Mouse (Mus musculus) left cerebral cortex, postnatal 36 days (tissue): ENCODE results near the gene Plrg1. TPM values are rescaled to one million over a fixed set of nuclear protein-coding genes. Genes with fewer than 3 reads are reported as not detected.

Experiments used
- DNase-seq, 2 experiments: peaks; one replicate each; pipeline ENCODE4 v3.0.0; 2021 to 2022; ENCODE audit warnings: low spot score in 2 of 2, mixed read lengths in 1 of 2
- intact Hi-C: fragments of 180-260 bp; cut with DNase I; formaldehyde crosslinking; loops from one replicate; pipeline ENCODE4 v1.15.1; 2025
- total RNA-seq, 2 experiments: library from RNA; stranded (reverse); gene quantifications; 2 replicates each; pipeline ENCODE4 v1.2.3; 2021

The Plrg1 gene
- total RNA-seq, 2 experiments from 2014 or later, result 39.4 to 39.7 TPM

DNA sequence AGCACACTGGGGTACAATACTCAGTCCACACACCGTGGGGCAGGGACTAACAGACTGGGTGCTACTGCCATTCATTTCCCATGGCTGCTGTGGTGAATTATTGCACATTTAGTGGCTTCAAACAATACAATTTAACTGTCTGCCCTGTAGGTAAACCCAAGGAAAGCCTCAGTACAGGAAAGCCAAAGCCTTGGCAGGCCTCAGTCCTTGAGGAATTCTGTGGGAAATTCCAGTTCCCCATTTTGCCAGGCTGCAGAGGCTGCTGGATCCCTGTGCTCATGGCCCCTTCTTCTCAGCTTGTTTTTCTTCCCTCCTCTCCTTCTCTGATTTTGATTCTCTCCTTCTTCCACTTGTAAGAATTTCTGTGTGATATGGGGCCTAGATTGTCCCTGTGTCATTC, 59.6 kb downstream of the Plrg1 start:
- no peak for DNase-seq
- intact Hi-C loops, result no loop called here

DNA sequence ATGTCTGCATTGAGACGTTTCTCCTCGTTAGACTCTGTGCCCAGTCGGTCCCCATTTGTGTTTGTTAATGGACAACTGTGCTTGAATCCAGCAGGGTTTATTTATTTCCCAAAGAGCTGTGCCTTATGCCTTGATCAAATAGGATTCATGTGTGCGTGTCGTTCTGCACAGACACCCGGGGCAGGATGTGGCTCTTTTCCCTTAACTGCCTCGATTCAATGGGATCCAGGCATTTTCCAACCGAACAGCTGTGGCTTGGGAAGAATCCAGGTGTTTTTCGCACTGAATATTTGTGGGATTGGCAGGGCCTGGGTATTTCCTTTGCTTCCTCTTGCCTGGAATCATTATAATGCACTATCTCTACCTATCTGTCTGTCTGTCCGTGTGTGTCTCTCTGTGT, 62.3 kb downstream of the Plrg1 start:
- intact Hi-C loops, result no loop called here

More for the DNA sequence above, 62.3 kb downstream of the Plrg1 start:
- no peak for DNase-seq

Other genes with a start within 250 kb of the Plrg1 start
- gene Rbm46, start 179.0 kb upstream of the Plrg1 start, total RNA-seq, result under 1 TPM; 0.35 to 0.43 TPM
- gene Lrat, start 151.5 kb upstream of the Plrg1 start, total RNA-seq, result under 1 TPM in 1 of 2 experiments, not detected in 1; 0.16 TPM
- not detected for gene Fgg, start 47.8 kb upstream of the Plrg1 start, total RNA-seq
- gene Fga, start 29.4 kb upstream of the Plrg1 start, total RNA-seq, result not detected
- not detected for gene Fgb, start 5.7 kb upstream of the Plrg1 start, total RNA-seq
- 1 to 10 TPM; 2.0 to 4.5 TPM for gene Dchs2, start 72.4 kb downstream of the Plrg1 start, total RNA-seq